In the genomic region with DNA sequence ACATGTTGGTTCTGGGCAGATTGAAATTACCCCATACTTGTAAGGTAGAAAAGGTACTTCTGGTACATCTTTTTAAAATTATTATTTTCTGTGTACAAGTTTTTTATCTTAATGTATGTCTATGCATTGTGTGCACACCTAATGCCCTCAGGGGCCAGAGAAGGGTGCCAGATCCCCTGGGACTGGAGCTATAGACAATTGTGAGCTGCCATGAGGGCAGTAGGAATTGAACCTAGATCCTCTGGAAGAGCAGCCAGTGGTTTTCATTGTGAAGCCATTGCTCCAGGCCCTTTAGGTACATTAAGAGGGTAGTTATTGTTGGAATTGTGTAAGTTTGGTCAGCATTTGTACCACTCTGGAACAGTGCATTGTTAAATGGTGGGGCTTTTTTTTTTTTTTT, we compare ENCODE assay signal across 11 mouse cellular contexts. TPM values are rescaled to one million over a fixed set of nuclear protein-coding genes. Genes with fewer than 3 reads are reported as not detected.
"Had no signal": no experiment of that assay in that cellular context is flagged by ENCODE, and none has a peak within 500 bp of the region (broad histone marks: within the 10 kb centered on the region; RNA-seq: fewer than 3 reads in every experiment).

No protein-coding gene starts in this region.

- H3K9me3 ChIP-seq: limb, embryonic 10.5 days; liver, embryonic 13.5 days; midbrain, embryonic 12.5 days had no signal

- H3K27me3 ChIP-seq: liver, embryonic 13.5 days; midbrain, embryonic 12.5 days had no signal

- ATAC-seq: liver, postnatal 0 days; midbrain, embryonic 16.5 days had no signal

- H3K4me3 ChIP-seq: left cerebral cortex, adult 2 months; limb, embryonic 10.5 days; liver, embryonic 13.5 days; midbrain, embryonic 12.5 days had no signal

- DNase-seq: kidney, postnatal 14 days; liver, embryonic 13.5 days; liver, postnatal 0 days; lung, postnatal 36 days; right cerebral cortex, postnatal 14 days; thymus, postnatal 36 days had no signal

- H3K27ac ChIP-seq: limb, embryonic 10.5 days; midbrain, embryonic 12.5 days had no signal

- H3K4me2 ChIP-seq: liver, embryonic 13.5 days; midbrain, embryonic 12.5 days had no signal

- H3K9ac ChIP-seq: liver, embryonic 13.5 days; liver, postnatal 0 days; midbrain, embryonic 12.5 days had no signal

- H3K36me3 ChIP-seq: limb, embryonic 10.5 days; liver, embryonic 13.5 days; midbrain, embryonic 12.5 days had no signal

RNA-seq across cellular contexts. Expression of gene Ifit1bl1, which starts 47.7 kb away (rescaled TPM):
- polyA plus RNA-seq: limb, embryonic 10.5 days had no signal

RNA-seq across cellular contexts. Expression of gene Ifit3b, which starts 53.7 kb away (rescaled TPM):
- polyA plus RNA-seq: lung, embryonic 16.5 days had no signal
